Mouse (Mus musculus) heart, embryonic 14.5 days (tissue): ENCODE measurements around the gene Sntg2. TPM values are rescaled to one million over a fixed set of nuclear protein-coding genes. Genes with fewer than 3 reads are reported as not detected.

Experiments used
- ATAC-seq: fragments of 200-750 bp; cut with Nextera tagmentation; 2 replicates; pipeline ENCODE4 v1.8.0; 2017; ENCODE audit warnings: low read depth, moderate TSS enrichment; ENCODE audit not compliant: insufficient number of reproducible peaks, insufficient read depth, low FRiP score
- H3K27ac ChIP-seq, 2 experiments: fragments of 200-500 bp in 1 of 2; fragments of 300-500 bp in 1 of 2; sonication (generic) in 1 of 2; replicated peaks in 1 of 2; 2 replicates each; pipeline ENCODE4 v1.5.1; 2012 to 2014; ENCODE audit warnings: low read depth in 2 of 2, low read length in 2 of 2, control low read depth in 1 of 2, mild to moderate bottlenecking in 1 of 2, mixed read lengths in 1 of 2; ENCODE audit not compliant: control insufficient read depth in 1 of 2, insufficient read depth in 1 of 2
- H3K27me3 ChIP-seq: fragments of 300-500 bp; sonication (generic); 2 replicates; pipeline ENCODE4 v1.6.1; 2014; ENCODE audit warnings: mild to moderate bottlenecking, low read length, control low read depth; ENCODE audit not compliant: control insufficient read depth, insufficient read depth
- H3K36me3 ChIP-seq: fragments of 300-500 bp; sonication (generic); 2 replicates; pipeline ENCODE4 v1.6.1; 2014; ENCODE audit warnings: mild to moderate bottlenecking, control low read depth, low read length, mixed read lengths; ENCODE audit not compliant: control insufficient read depth, insufficient read depth
- H3K4me1 ChIP-seq, 2 experiments: fragments of 200-500 bp in 1 of 2; fragments of 300-500 bp in 1 of 2; sonication (generic) in 1 of 2; 2 replicates each; pipeline ENCODE4 v1.6.1; 2012 to 2014; ENCODE audit warnings: low read length in 2 of 2, control low read depth in 1 of 2, mixed read lengths in 1 of 2; ENCODE audit not compliant: control insufficient read depth in 2 of 2, insufficient read depth in 2 of 2
- H3K4me2 ChIP-seq: fragments of 300-500 bp; sonication (generic); 2 replicates; pipeline ENCODE4 v1.6.1; 2014; ENCODE audit warnings: mild to moderate bottlenecking, low read length
- H3K4me3 ChIP-seq, 2 experiments: fragments of 200-500 bp in 1 of 2; fragments of 300-500 bp in 1 of 2; sonication (generic) in 1 of 2; 2 replicates each; pipeline ENCODE4 v1.5.1; 2012 to 2014; ENCODE audit warnings: low read length in 2 of 2, mild to moderate bottlenecking in 2 of 2, control low read depth in 1 of 2, low read depth in 1 of 2, moderate library complexity in 1 of 2; ENCODE audit not compliant: control insufficient read depth in 1 of 2, insufficient read depth in 1 of 2
- H3K9ac ChIP-seq: fragments of 300-500 bp; sonication (generic); 2 replicates; pipeline ENCODE4 v1.6.1; 2014; ENCODE audit warnings: mild to moderate bottlenecking, low read length
- H3K9me3 ChIP-seq: fragments of 300-500 bp; sonication (generic); 2 replicates; pipeline ENCODE4 v1.6.1; 2016; ENCODE audit warnings: low read length, control low read depth; ENCODE audit not compliant: control insufficient read depth
- WGBS: fragments of 180-500 bp; shearing (Covaris S2); extraction: QIAGEN DNeasy Blood & Tissue Kit; methylation state at CpG from one replicate; pipeline ENCODE4 v1.1.7; 2014; 5-methylcytosine and 5-hydroxymethylcytosine counted together
- polyA plus RNA-seq: library from polyadenylated mRNA; unstranded; fragments of >200 nt; fragmentation: Nextera tagmentation; extraction: Ambion mirVana; gene quantifications from 2 replicates; pipeline ENCODE4 v1.2.1, GENCODE M21; 2014

Gene Sntg2
- polyA plus RNA-seq, 1 experiment from 2014 or later, result 4.3 TPM

- no peak within 1 kb of the TSS for H3K27ac ChIP-seq
- H3K9me3 ChIP-seq, result no peaks in the 10 kb centered on the region
- H3K4me3 ChIP-seq, result no peak within 1 kb of the TSS
- H3K36me3 ChIP-seq, result no peaks in the 10 kb centered on the region
- H3K4me1 ChIP-seq, result no peaks in the 10 kb centered on the region
- no peak within 1 kb of the TSS for H3K4me2 ChIP-seq
- no peak within 1 kb of the TSS for H3K9ac ChIP-seq
- ATAC-seq, result no peak
- no peaks in the 10 kb centered on the region for H3K27me3 ChIP-seq
- 67% methylated on average over 4 of the region's 4 CpGs for WGBS
Observed at GRCm38 (mm10) chr12:30132524-30132923, 240.7 kb downstream of the Sntg2 start, which contains the start of gene Tpo. Tpo (minus strand) TSS chr12:30132624.

GRCm38 (mm10) chr12:30129411-30129716 lies 243.8 kb downstream of the Sntg2 start:
- no peak overlapping the region for H3K4me3 ChIP-seq
- H3K36me3 ChIP-seq, result no peaks in the 10 kb centered on the region
- ATAC-seq, result no peak
- no peak overlapping the region for H3K9ac ChIP-seq
- no peaks in the 10 kb centered on the region for H3K9me3 ChIP-seq
- WGBS, result 67% methylated on average over 6 of the region's 6 CpGs
- no peak overlapping the region for H3K4me2 ChIP-seq
- H3K27ac ChIP-seq, result no peak overlapping the region
- no peaks in the 10 kb centered on the region for H3K27me3 ChIP-seq
- H3K4me1 ChIP-seq, result no peaks in the 10 kb centered on the region

- no peaks in the 10 kb centered on the region for H3K27me3 ChIP-seq
- no peaks in the 10 kb centered on the region for H3K4me1 ChIP-seq
- no peak for ATAC-seq
- H3K9me3 ChIP-seq, result no peaks in the 10 kb centered on the region
- H3K9ac ChIP-seq, result no peak overlapping the region
- H3K27ac ChIP-seq, result no peak overlapping the region
- 59% methylated on average over 7 of the region's 7 CpGs for WGBS
- no peak overlapping the region for H3K4me2 ChIP-seq
- no peak overlapping the region for H3K4me3 ChIP-seq
- no peaks in the 10 kb centered on the region for H3K36me3 ChIP-seq
Observed at GRCm38 (mm10) chr12:30128561-30129410, 244.4 kb downstream of the Sntg2 start.

Other genes starting within 250 kb of the Sntg2 start
- 0.09 TPM in 1 of 2 replicates, not detected in the other for gene Tpo, start 240.8 kb downstream of the Sntg2 start, polyA plus RNA-seq
- 13.8 and 14.5 TPM in 2 replicates for gene Tmem18, start 211.1 kb upstream of the Sntg2 start, polyA plus RNA-seq